Mouse (Mus musculus) CH12.LX (cell line): ENCODE data around the gene Gm6482. TPM values are rescaled to one million over a fixed set of nuclear protein-coding genes. Genes with fewer than 3 reads are reported as not detected.
"Not testable (repeated sequence)": the region's sequence is repeated elsewhere in the genome, so short reads cannot be mapped to it uniquely, and the experiment has no call there.

Experiments used
- DNase-seq: peaks from one replicate; pipeline ENCODE4 v3.0.0-alpha.2; 2013; ENCODE audit errors: extremely low read depth
- H3K27ac ChIP-seq: 2 replicates; pipeline ENCODE4 v1.5.1; 2012; ENCODE audit warnings: low read depth, mild to moderate bottlenecking, control low read depth, moderate library complexity; ENCODE audit not compliant: insufficient read depth
- H3K27me3 ChIP-seq: replicated peaks from 2 replicates; pipeline ENCODE3; 2012; ENCODE audit warnings: inconsistent platforms
- H3K36me3 ChIP-seq, 2 experiments: replicated peaks in 1 of 2; 2 replicates each; pipeline versions ENCODE3 to v1.6.1; 2012; ENCODE audit warnings: inconsistent platforms in 1 of 2, low read length in 1 of 2, mild to moderate bottlenecking in 1 of 2, mixed read lengths in 1 of 2, moderate library complexity in 1 of 2; ENCODE audit not compliant: control insufficient read depth in 1 of 2, insufficient read depth in 1 of 2
- H3K4me1 ChIP-seq, 2 experiments: 2 replicates each; pipeline ENCODE4 v1.6.1; 2012; ENCODE audit warnings: inconsistent platforms in 1 of 2, moderate library complexity in 1 of 2; ENCODE audit not compliant: insufficient read depth in 2 of 2, control insufficient read depth in 1 of 2
- H3K4me2 ChIP-seq: 2 replicates; pipeline ENCODE4 v1.6.1; 2012; ENCODE audit warnings: low read depth, mild to moderate bottlenecking, control low read depth; ENCODE audit not compliant: poor library complexity, insufficient read depth, severe bottlenecking
- H3K4me3 ChIP-seq, 3 experiments: fragments of 150-350 bp in 1 of 3; sonication (generic) in 1 of 3; replicated peaks in 1 of 3; 2 replicates each; pipeline versions ENCODE3 to v1.5.1; 2011 to 2012; ENCODE audit warnings: low read depth in 2 of 3, low read length in 2 of 3, mild to moderate bottlenecking in 2 of 3, moderate library complexity in 2 of 3, control low read depth in 1 of 3, improper control_type of control experiment in 1 of 3, inconsistent platforms in 1 of 3, mixed read lengths in 1 of 3; ENCODE audit not compliant: poor library complexity in 1 of 3
- H3K79me2 ChIP-seq: replicated peaks from 2 replicates; pipeline ENCODE4 v1.6.1; 2012; ENCODE audit warnings: mild to moderate bottlenecking, moderate library complexity; ENCODE audit not compliant: control insufficient read depth, poor library complexity, insufficient read depth, severe bottlenecking; ENCODE audit errors: extremely low read depth
- H3K9ac ChIP-seq: 2 replicates; pipeline ENCODE4 v1.6.1; 2012; ENCODE audit warnings: low read depth, mild to moderate bottlenecking, control low read depth, moderate library complexity; ENCODE audit not compliant: insufficient read depth
- H3K9me3 ChIP-seq: replicated peaks from 2 replicates; pipeline ENCODE3; 2012; ENCODE audit warnings: low read length, inconsistent platforms, mixed read lengths
- CTCF ChIP-seq, 2 experiments: IDR thresholded peaks in 1 of 2; conservative IDR thresholded peaks in 1 of 2; 2 replicates each; pipeline ENCODE4 v1.5.1; 2011 to 2012; ENCODE audit warnings: low read depth in 2 of 2, low read length in 2 of 2, improper control_type of control experiment in 1 of 2, inconsistent platforms in 1 of 2, mild to moderate bottlenecking in 1 of 2, moderate library complexity in 1 of 2
- dilution Hi-C: fragments of 300-500 bp; cut with MboI; formaldehyde crosslinking; loops from 2 replicates; pipeline ENCODE4 v1.14.3; 2020; ENCODE audit warnings: low sequenced_read_pairs; ENCODE audit not compliant: extremely low pct_unique_long_range_greater_than_20kb, extremely low pct_ligation_motif_present
- in situ Hi-C: fragments of 300-500 bp; cut with MboI; formaldehyde crosslinking; loops from 3 replicates; pipeline ENCODE4 v1.14.3; 2019; ENCODE audit warnings: low sequenced_read_pairs, low pct_ligation_motif_present, low pct_unique_long_range_greater_than_20kb, mixed read lengths
- polyA plus RNA-seq: library from polyadenylated mRNA; unstranded; fragments of >175 nt; gene quantifications from 2 replicates; pipeline ENCODE4 v1.2.1, GENCODE M21; 2012; ENCODE audit warnings: low read depth; ENCODE audit not compliant: insufficient read length
- total RNA-seq, 2 experiments: library from RNA; depleted of rRNA; stranded (reverse); fragments of 300-350 nt in 1 of 2; fragments of >200 nt in 1 of 2; gene quantifications; 2 replicates each; pipeline ENCODE4 v1.2.3; 2012 to 2014

Gene Gm6482
- total RNA-seq (2012; rRNA removed) (not detected in 2 replicates), total RNA-seq (2014; rRNA removed) (not detected in 2 replicates), polyA plus RNA-seq (not detected in 2 replicates)

- dilution Hi-C loops, H3K36me3 ChIP-seq, H3K27me3 ChIP-seq, H3K4me1 ChIP-seq, H3K27ac ChIP-seq, H3K79me2 ChIP-seq, H3K4me2 ChIP-seq, H3K4me3 ChIP-seq, H3K9ac ChIP-seq, DNase-seq, H3K9me3 ChIP-seq, in situ Hi-C loops: not testable (repeated sequence)
Observed at GRCm38 (mm10) chr14:41408181-41408580, at the start of gene Gm6482. TSS of gene Gm6482 (minus strand) at chr14:41408281.

- H3K4me3 ChIP-seq, H3K36me3 ChIP-seq, H3K27ac ChIP-seq, H3K27me3 ChIP-seq, H3K9ac ChIP-seq, in situ Hi-C loops, H3K79me2 ChIP-seq, H3K4me2 ChIP-seq, H3K9me3 ChIP-seq, H3K4me1 ChIP-seq, DNase-seq, dilution Hi-C loops: not testable (repeated sequence)
Observed at GRCm38 (mm10) chr14:41453418-41453817, 45.3 kb upstream of the Gm6482 start, which contains the start of gene Gm7954. TSS of gene Gm7954 (minus strand) at chr14:41453518.

- H3K79me2 ChIP-seq = not testable (repeated sequence)
- peak in 1 of 2 experiments; percentile 11; a peak in 1 of 4 replicates for TF ChIP-seq CTCF (conservative IDR thresholded peaks at IDR 0.05 in 1 of 2, IDR thresholded peaks at IDR 0.05 in 1 of 2; ENCODE audit: low read depth in 2 of 2, low read length in 2 of 2)
- TF ChIP-seq, all 38 proteins: peak for 1; not testable (repeated sequence) for 37
- in situ Hi-C loops, H3K27ac ChIP-seq, H3K4me1 ChIP-seq, H3K4me2 ChIP-seq, H3K27me3 ChIP-seq, dilution Hi-C loops, H3K36me3 ChIP-seq, H3K4me3 ChIP-seq, H3K9me3 ChIP-seq, H3K9ac ChIP-seq, DNase-seq: not testable (repeated sequence)
Observed at GRCm38 (mm10) chr14:41425393-41426075, 17.5 kb upstream of the Gm6482 start.

DNA sequence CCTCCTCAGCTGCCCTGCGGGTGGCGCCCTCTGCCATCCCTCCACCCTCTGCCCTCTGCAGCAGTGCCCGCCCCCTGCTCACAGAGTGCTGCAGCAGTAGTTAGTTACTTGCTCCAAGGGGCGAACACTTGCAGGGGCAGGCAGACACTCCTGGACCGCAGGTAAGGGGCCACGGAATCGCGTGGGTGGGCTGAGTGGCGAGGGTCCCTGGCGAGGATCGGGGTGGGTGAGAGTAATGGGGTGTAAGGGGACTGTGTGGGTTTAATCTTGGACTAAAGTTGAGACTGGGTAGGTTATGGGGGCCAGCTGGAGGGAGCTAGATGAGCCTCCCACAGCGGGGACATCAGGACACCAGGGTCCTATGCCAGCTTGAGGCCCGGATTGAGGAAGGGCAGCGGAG, 16.6 kb upstream of the Gm6482 start:
- H3K27me3 ChIP-seq, H3K9ac ChIP-seq, H3K9me3 ChIP-seq, dilution Hi-C loops, H3K4me2 ChIP-seq, H3K36me3 ChIP-seq, H3K27ac ChIP-seq, H3K4me1 ChIP-seq, DNase-seq, H3K4me3 ChIP-seq, H3K79me2 ChIP-seq, in situ Hi-C loops: not testable (repeated sequence)

DNA sequence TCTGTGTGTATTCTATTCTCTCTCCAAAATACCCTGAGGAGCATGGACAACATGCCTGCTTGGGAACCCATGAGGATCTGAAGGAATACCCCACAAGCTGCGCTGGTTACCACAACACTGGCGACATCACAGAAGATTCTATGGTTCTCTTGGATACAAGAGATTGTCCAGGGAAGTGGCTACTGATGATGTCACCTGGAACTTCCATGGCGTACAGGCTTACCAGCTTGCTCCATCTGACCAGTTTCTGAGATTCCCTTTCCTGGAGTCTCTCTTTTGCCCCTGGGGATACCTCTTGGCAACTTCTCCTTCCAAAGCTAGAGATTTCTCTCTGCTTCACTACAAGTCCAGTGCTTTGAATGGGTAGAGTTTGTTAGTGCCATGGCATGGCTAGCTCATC, 21.8 kb downstream of the Gm6482 start, which contains the start of gene Gm7945:
Gene Gm7945 (minus strand): TSS at position 101 of the 400 bp plus-strand sequence.
- H3K36me3 ChIP-seq, dilution Hi-C loops, H3K4me2 ChIP-seq, H3K4me1 ChIP-seq, H3K9me3 ChIP-seq, H3K79me2 ChIP-seq, H3K27me3 ChIP-seq, in situ Hi-C loops, H3K27ac ChIP-seq, DNase-seq, H3K4me3 ChIP-seq, H3K9ac ChIP-seq: not testable (repeated sequence)
